Mouse (Mus musculus) cerebellum, postnatal 36 days (tissue): ENCODE results near the gene Cdk2ap2.
"Not testable (repeated sequence)": the region's sequence is repeated elsewhere in the genome, so short reads cannot be mapped to it uniquely, and the experiment has no call there.

Experiments
- DNase-seq, 2 experiments: peaks; one replicate each; pipeline ENCODE4 v3.0.0; 2021 to 2022; ENCODE audit warnings: mixed read lengths in 2 of 2

Gene Cdk2ap2

GRCm38 (mm10) chr19:4068242-4068641, 28.7 kb upstream of the Cdk2ap2 start:
- not testable (repeated sequence) for DNase-seq

GRCm38 (mm10) chr19:4068717-4069410, 28.1 kb upstream of the Cdk2ap2 start:
- no peak for DNase-seq

GRCm38 (mm10) chr19:4070311-4070710, 26.7 kb upstream of the Cdk2ap2 start:
- no peak for DNase-seq

GRCm38 (mm10) chr19:4070756-4071155, 26.2 kb upstream of the Cdk2ap2 start:
- DNase-seq, result no peak

- peak in 1 of 2 experiments; percentile 42 for DNase-seq
Measured at GRCm38 (mm10) chr19:4071406-4071805, 25.6 kb upstream of the Cdk2ap2 start.

GRCm38 (mm10) chr19:4072706-4073424, 24.1 kb upstream of the Cdk2ap2 start:
- no peak for DNase-seq

GRCm38 (mm10) chr19:4075531-4075930, 21.5 kb upstream of the Cdk2ap2 start:
- DNase-seq, result no peak

GRCm38 (mm10) chr19:4079594-4079993, 17.4 kb upstream of the Cdk2ap2 start:
- no peak for DNase-seq

GRCm38 (mm10) chr19:4080511-4081009, 16.4 kb upstream of the Cdk2ap2 start:
- peak; percentile 85 to 86 for DNase-seq

GRCm38 (mm10) chr19:4081394-4081793, 15.6 kb upstream of the Cdk2ap2 start, which contains the start of gene Cabp2:
Gene Cabp2, plus strand, starts transcription at chr19:4081578.
- DNase-seq, result no peak

GRCm38 (mm10) chr19:4082219-4082965, 14.6 kb upstream of the Cdk2ap2 start:
- peak; percentile 39 to 45 for DNase-seq

- DNase-seq, result no peak
Measured at GRCm38 (mm10) chr19:4083316-4083715, 13.7 kb upstream of the Cdk2ap2 start.

- no peak for DNase-seq
Measured at GRCm38 (mm10) chr19:4083826-4084225, 13.2 kb upstream of the Cdk2ap2 start.

GRCm38 (mm10) chr19:4084984-4085383, 12.0 kb upstream of the Cdk2ap2 start:
- DNase-seq, result no peak

- no peak for DNase-seq
Measured at GRCm38 (mm10) chr19:4086156-4086555, 10.8 kb upstream of the Cdk2ap2 start.

- no peak for DNase-seq
Measured at GRCm38 (mm10) chr19:4087090-4087489, 9.9 kb upstream of the Cdk2ap2 start.

GRCm38 (mm10) chr19:4088146-4088545, 8.8 kb upstream of the Cdk2ap2 start:
- no peak for DNase-seq

- no peak for DNase-seq
Measured at GRCm38 (mm10) chr19:4089128-4089527, 7.9 kb upstream of the Cdk2ap2 start.

- DNase-seq, result no peak
Measured at GRCm38 (mm10) chr19:4090446-4090845, 6.5 kb upstream of the Cdk2ap2 start.

GRCm38 (mm10) chr19:4091383-4091782, 5.6 kb upstream of the Cdk2ap2 start:
- no peak for DNase-seq

- no peak for DNase-seq
Measured at GRCm38 (mm10) chr19:4092750-4093149, 4.2 kb upstream of the Cdk2ap2 start.

GRCm38 (mm10) chr19:4093772-4094171, 3.2 kb upstream of the Cdk2ap2 start:
- no peak for DNase-seq

GRCm38 (mm10) chr19:4094348-4094747, 2.6 kb upstream of the Cdk2ap2 start:
- DNase-seq, result no peak
